Mouse (Mus musculus): ENCODE results near the gene Itgbl1. TPM values are rescaled to one million over a fixed set of nuclear protein-coding genes. Genes with fewer than 3 reads are reported as not detected.

Gene Itgbl1
- polyA plus RNA-seq, 2 experiments: 1.8 to 2.6 TPM

DNA sequence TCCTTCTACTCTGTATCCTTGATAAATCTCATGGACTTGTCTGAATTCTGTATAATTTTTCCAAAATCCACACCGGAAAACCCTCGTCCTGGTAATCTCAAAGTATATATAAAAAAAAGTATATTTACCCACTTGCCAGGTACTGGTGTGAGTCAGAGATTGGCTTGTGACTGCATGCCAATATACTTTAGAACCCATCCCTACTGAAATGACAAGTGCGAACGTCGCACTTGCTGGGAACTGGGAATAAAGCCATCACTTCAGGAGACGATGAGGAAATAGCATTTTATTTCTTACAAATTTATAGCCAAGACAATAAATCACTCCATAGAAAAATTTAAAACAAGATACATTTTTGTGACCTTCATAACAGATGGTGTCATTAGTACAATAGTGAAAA lies 308.2 kb downstream of the Itgbl1 start:
- 80% methylated on average over 6 of the region's 6 CpGs for WGBS
- TF ChIP-seq POLR2A (IDR thresholded peaks at IDR 0.05; ENCODE audit: borderline replicate concordance, extremely low read depth, insufficient read depth, insufficient read length): no peak
- H3K9me3 ChIP-seq (ENCODE audit: control insufficient read depth, low read length): no peaks in the 10 kb centered on the region
- no peak overlapping the region for H3K4me2 ChIP-seq (replicated peaks; ENCODE audit: low read depth, low read length, severe bottlenecking)
- no peak overlapping the region for H3K9ac ChIP-seq (ENCODE audit: low read depth, low read length, severe bottlenecking)
- no peaks in the 10 kb centered on the region for H3K36me3 ChIP-seq (ENCODE audit: control insufficient read depth, insufficient read depth, low read length)
- H3K4me1 ChIP-seq (ENCODE audit: control insufficient read depth, insufficient read depth, low read length): no peaks in the 10 kb centered on the region
- no peak overlapping the region for H3K4me3 ChIP-seq (replicated peaks; ENCODE audit: low read length)
- DNase-seq (ENCODE audit: low spot score): no peak
- H3K27ac ChIP-seq (replicated peaks; ENCODE audit: low read depth, low read length): no peak overlapping the region
- ATAC-seq (ENCODE audit: low FRiP score, low read depth): no peak
- H3K27me3 ChIP-seq (ENCODE audit: control insufficient read depth, insufficient read depth, low read length): no peaks in the 10 kb centered on the region

DNA sequence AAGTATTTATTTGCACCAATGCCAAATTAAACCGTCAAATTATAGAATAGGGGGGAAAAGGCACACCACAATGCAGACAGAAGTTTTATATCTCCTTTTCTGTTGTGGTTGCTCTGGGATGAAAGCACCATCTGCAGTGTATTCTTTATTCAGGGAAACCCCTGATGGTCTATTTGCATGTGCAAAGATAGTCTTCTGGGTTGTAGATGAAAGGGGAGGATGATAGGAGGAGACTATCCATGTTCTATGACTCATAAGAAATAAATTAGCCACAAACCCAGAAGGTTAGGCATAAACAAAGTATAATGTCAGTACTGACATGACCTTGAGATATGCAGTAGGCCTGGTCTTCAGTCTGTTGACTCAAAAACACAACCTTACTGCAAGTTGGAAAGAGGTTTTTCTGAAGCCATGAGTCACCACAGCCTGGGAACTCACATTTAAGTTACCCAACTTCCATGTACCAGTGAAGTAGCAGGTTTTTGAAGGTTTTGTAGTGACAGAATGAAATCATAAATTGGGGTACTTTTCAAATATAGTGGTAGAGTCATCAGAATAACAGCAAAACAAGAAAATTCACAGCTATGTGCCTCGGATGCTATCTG lies 330.9 kb downstream of the Itgbl1 start:
- no peak for TF ChIP-seq POLR2A (IDR thresholded peaks at IDR 0.05; ENCODE audit: borderline replicate concordance, extremely low read depth, insufficient read depth, insufficient read length)
- Histone ChIP-seq H3K4me3 (replicated peaks; ENCODE audit: low read length) (no peak overlapping the region), H3K4me2 (replicated peaks; ENCODE audit: low read depth, low read length, severe bottlenecking) (no peak overlapping the region), H3K27ac (replicated peaks; ENCODE audit: low read depth, low read length) (no peak overlapping the region), H3K36me3 (ENCODE audit: control insufficient read depth, insufficient read depth, low read length) (no peaks in the 10 kb centered on the region), H3K9ac (ENCODE audit: low read depth, low read length, severe bottlenecking) (no peak overlapping the region), H3K9me3 (ENCODE audit: control insufficient read depth, low read length) (no peaks in the 10 kb centered on the region), H3K27me3 (ENCODE audit: control insufficient read depth, insufficient read depth, low read length) (no peaks in the 10 kb centered on the region), H3K4me1 (ENCODE audit: control insufficient read depth, insufficient read depth, low read length) (no peaks in the 10 kb centered on the region)
- ATAC-seq (ENCODE audit: low FRiP score, low read depth) (no peak), DNase-seq (ENCODE audit: low spot score) (no peak)
- WGBS: 79% methylated on average over 2 of the region's 2 CpGs

Other genes with a start within 250 kb of the Itgbl1 start
- gene Nalcn, start 32.8 kb upstream of the Itgbl1 start, polyA plus RNA-seq (2012; rRNA removed): 0.87 and 0.96 TPM in 2 replicates
- 0.95 and 0.98 TPM in 2 replicates for gene Nalcn, start 32.8 kb upstream of the Itgbl1 start, polyA plus RNA-seq (2014; fragmentation: Nextera tagmentation; extraction: Ambion mirVana)

Measured in limb, embryonic 14.5 days (tissue).